Mouse (Mus musculus) bone marrow, adult 2 months (tissue): ENCODE measurements at regions not wholly inside any gene's neighbourhood (a gene's known extent, or its start where the extent isn't known, plus 50 kb on each side); places are given as distances from the start of the nearest gene placed in this dataset.

ENCODE experiments used
- CTCF ChIP-seq: fragments of 200-500 bp; IDR thresholded peaks from 2 replicates; pipeline ENCODE4 v1.5.1; 2011; ENCODE audit warnings: low read length, control low read depth; ENCODE audit not compliant: control insufficient read depth, insufficient read depth
- POLR2A ChIP-seq: fragments of 200-500 bp; IDR thresholded peaks from 2 replicates; pipeline ENCODE4 v1.6.1; 2011; ENCODE audit warnings: low read depth, mild to moderate bottlenecking, control low read depth, low read length, borderline replicate concordance; ENCODE audit not compliant: control insufficient read depth

GRCm38 (mm10) chr11:22610433-22611101 is 98.7 kb downstream of the Tmem17 start:
- no peak for TF ChIP-seq CTCF
- no peak for TF ChIP-seq POLR2A
